Mouse (Mus musculus) liver, postnatal 0 days (tissue): Measurements from ENCODE around the gene Tmf1. TPM values are rescaled to one million over a fixed set of nuclear protein-coding genes. Genes with fewer than 3 reads are reported as not detected.
A peak's percentile ranks its signal among the peaks of the same experiment; 100 is the strongest.

Experiments used
- ATAC-seq: fragments of 200-750 bp; cut with Nextera tagmentation; 2 replicates; pipeline ENCODE4 v1.8.0; 2017; ENCODE audit warnings: mild to moderate bottlenecking, moderate library complexity
- DNase-seq: peaks from one replicate; pipeline ENCODE4 v3.0.0-alpha.2; 2016
- H3K27ac ChIP-seq: fragments of 300-500 bp; sonication (generic); 2 replicates; pipeline ENCODE4 v1.5.1; 2014; ENCODE audit warnings: antibody characterized with exemption, moderate library complexity, mild to moderate bottlenecking, low read depth
- H3K27me3 ChIP-seq: fragments of 300-500 bp; sonication (generic); 2 replicates; pipeline ENCODE4 v1.6.1; 2014; ENCODE audit warnings: low read length, control low read depth, mixed read lengths; ENCODE audit not compliant: insufficient read depth
- H3K36me3 ChIP-seq: fragments of 300-500 bp; sonication (generic); replicated peaks from 2 replicates; pipeline ENCODE4 v1.6.1; 2014; ENCODE audit warnings: mild to moderate bottlenecking, control low read depth, low read length, moderate library complexity, mixed read lengths; ENCODE audit not compliant: insufficient read depth
- H3K4me1 ChIP-seq: fragments of 300-500 bp; sonication (generic); 2 replicates; pipeline ENCODE4 v1.6.1; 2014; ENCODE audit warnings: antibody characterized with exemption, mild to moderate bottlenecking, control low read depth; ENCODE audit not compliant: insufficient read depth
- H3K4me2 ChIP-seq: fragments of 300-500 bp; sonication (generic); 2 replicates; pipeline ENCODE4 v1.6.1; 2014; ENCODE audit warnings: low read depth, mild to moderate bottlenecking, low read length, moderate library complexity, mixed read lengths
- H3K4me3 ChIP-seq: fragments of 300-500 bp; sonication (generic); 2 replicates; pipeline ENCODE4 v1.5.1; 2014; ENCODE audit warnings: low read depth, low read length
- H3K9ac ChIP-seq: fragments of 300-500 bp; sonication (generic); replicated peaks from 2 replicates; pipeline ENCODE4 v1.6.1; 2014; ENCODE audit warnings: mild to moderate bottlenecking, moderate library complexity
- H3K9me3 ChIP-seq: fragments of 300-500 bp; sonication (generic); 2 replicates; pipeline ENCODE4 v1.6.1; 2016; ENCODE audit warnings: mild to moderate bottlenecking, control low read depth, low read length, mixed read lengths
- CTCF ChIP-seq: sonication (generic); IDR thresholded peaks from 2 replicates; pipeline ENCODE4 v1.5.1; 2016; ENCODE audit warnings: antibody characterized with exemption, low read depth
- EP300 ChIP-seq: IDR thresholded peaks from 2 replicates; pipeline ENCODE4 v1.6.1; 2016; ENCODE audit warnings: antibody characterized with exemption, low read depth, mild to moderate bottlenecking
- WGBS: fragments of 180-500 bp; shearing (Covaris S2); extraction: QIAGEN DNeasy Blood & Tissue Kit; methylation state at CpG from one replicate; pipeline ENCODE4 v1.1.7; 2014; ENCODE audit not compliant: insufficient replicate concordance; 5-methylcytosine and 5-hydroxymethylcytosine counted together
- polyA plus RNA-seq: library from polyadenylated mRNA; unstranded; fragments of >200 nt; fragmentation: Nextera tagmentation; extraction: Ambion mirVana; gene quantifications from 2 replicates; pipeline ENCODE4 v1.2.1, GENCODE M21; 2015

Gene Tmf1
- polyA plus RNA-seq, 1 experiment from 2014 or later, result 20.3 TPM

- TF ChIP-seq EP300 (no peak), CTCF (peak; percentile 38)
- H3K4me1 ChIP-seq, result peaks cover 18% of the 10 kb centered on the region
- 76% methylated on average over 6 of the region's 6 CpGs for WGBS
- peaks cover 5% of the 10 kb centered on the region; the same call in 1 of the 2 replicates for H3K36me3 ChIP-seq
- H3K4me2 ChIP-seq, result no peak overlapping the region
- H3K4me3 ChIP-seq, result no peak overlapping the region
- ATAC-seq (no peak), DNase-seq (no peak)
- no peak overlapping the region for H3K27ac ChIP-seq
- H3K9me3 ChIP-seq, result no peaks in the 10 kb centered on the region
- no peaks in the 10 kb centered on the region for H3K27me3 ChIP-seq
- no peak overlapping the region for H3K9ac ChIP-seq
Observed at GRCm38 (mm10) chr6:97150156-97150555, 28.8 kb downstream of the Tmf1 start.

DNA sequence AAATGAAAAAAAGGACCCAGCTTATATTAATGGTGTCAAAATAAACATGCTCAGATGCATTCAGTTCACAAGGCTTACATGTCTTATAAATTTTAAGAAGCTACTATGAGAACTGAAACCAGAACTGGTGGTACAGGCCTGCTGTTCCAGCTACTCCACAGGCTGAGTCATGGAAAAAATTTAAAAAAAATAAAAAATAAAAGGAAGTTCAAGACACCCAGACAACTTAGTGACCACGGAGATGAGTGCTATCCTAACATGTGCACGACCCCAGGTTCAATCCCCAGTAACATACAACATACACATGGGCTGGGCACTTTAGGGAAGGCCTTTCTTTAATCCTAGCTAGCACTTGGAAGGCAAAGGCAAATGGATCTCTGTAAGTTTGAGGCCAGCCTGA, 29.2 kb downstream of the Tmf1 start:
- Histone ChIP-seq H3K27ac (peak overlapping the region; percentile 80), H3K9me3 (no peaks in the 10 kb centered on the region), H3K4me2 (no peak overlapping the region), H3K4me1 (peaks cover 18% of the 10 kb centered on the region), H3K4me3 (no peak overlapping the region), H3K36me3 (peaks cover 6% of the 10 kb centered on the region; the same call in 1 of the 2 replicates), H3K27me3 (no peaks in the 10 kb centered on the region), H3K9ac (no peak overlapping the region)
- no peak for ATAC-seq
- WGBS, result 60% methylated on average over 2 of the region's 2 CpGs
- no peak for DNase-seq
- TF ChIP-seq EP300, result no peak
- no peak for TF ChIP-seq CTCF

- H3K27me3 ChIP-seq, result no peaks in the 10 kb centered on the region
- peak within 1 kb of the TSS; percentile 78 for H3K4me3 ChIP-seq
- H3K4me1 ChIP-seq, result peaks cover 18% of the 10 kb centered on the region
- peaks cover 8% of the 10 kb centered on the region; the same call in 1 of the 2 replicates for H3K36me3 ChIP-seq
- WGBS, result 1% methylated on average over 56 of the region's 56 CpGs
- TF ChIP-seq CTCF (peak; percentile 68), EP300 (no peak)
- DNase-seq, result peak; percentile 83
- H3K9me3 ChIP-seq, result no peaks in the 10 kb centered on the region
- peak within 1 kb of the TSS; percentile 94 for H3K9ac ChIP-seq
- H3K27ac ChIP-seq, result peak within 1 kb of the TSS; percentile 80
- ATAC-seq, result peak; percentile 81
- peak within 1 kb of the TSS; percentile 99 for H3K4me2 ChIP-seq
Observed at GRCm38 (mm10) chr6:97148383-97149251, 30.3 kb downstream of the Tmf1 start, which contains the start of gene Eogt. Gene Eogt (minus strand): TSS chr6:97149182.

DNA sequence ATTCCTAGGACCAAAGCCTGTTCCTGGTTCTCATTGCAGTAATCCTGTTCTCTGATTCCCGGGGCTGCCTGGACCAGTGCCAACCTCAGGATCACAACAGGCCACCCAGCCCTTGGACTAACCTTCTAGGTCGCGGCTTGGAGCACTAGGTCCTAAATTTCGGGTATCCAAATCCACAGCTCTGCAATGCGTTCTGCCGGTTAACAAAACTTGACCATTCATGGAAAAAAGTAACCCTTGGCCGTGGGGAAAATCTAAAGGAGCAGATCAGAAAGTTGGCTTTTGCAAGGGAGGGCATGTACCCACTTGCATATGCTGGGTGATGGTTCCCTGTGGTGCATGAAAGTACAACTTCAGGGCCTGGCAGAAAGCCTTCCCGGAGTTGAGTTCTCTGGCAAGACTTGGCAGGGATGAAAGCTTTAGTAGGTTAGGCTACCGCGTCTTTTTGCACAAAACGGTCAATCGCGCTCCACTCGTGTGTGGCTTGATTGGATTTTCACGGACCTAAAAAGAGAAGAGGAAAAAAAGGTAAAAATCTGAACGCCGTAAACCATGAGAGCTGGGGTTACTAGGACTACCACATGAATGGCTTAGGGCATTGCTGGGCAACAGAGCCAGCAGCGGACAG, 31.1 kb downstream of the Tmf1 start:
- H3K4me2 ChIP-seq, result peak overlapping the region; percentile 99
- peak overlapping the region; percentile 80; the same call in 1 of the 2 replicates for H3K27ac ChIP-seq
- peaks cover 8% of the 10 kb centered on the region; the same call in 1 of the 2 replicates for H3K36me3 ChIP-seq
- 31% methylated on average over 18 of the region's 18 CpGs for WGBS
- no peaks in the 10 kb centered on the region for H3K27me3 ChIP-seq
- peak overlapping the region; percentile 78 for H3K4me3 ChIP-seq
- H3K9me3 ChIP-seq, result no peaks in the 10 kb centered on the region
- peak overlapping the region; percentile 94 for H3K9ac ChIP-seq
- DNase-seq, result peak; percentile 57
- ATAC-seq, result no peak
- H3K4me1 ChIP-seq, result peaks cover 18% of the 10 kb centered on the region
- TF ChIP-seq CTCF (no peak), EP300 (no peak)

GRCm38 (mm10) chr6:97145156-97145555, 33.8 kb downstream of the Tmf1 start:
- Histone ChIP-seq H3K4me2 (no peak overlapping the region), H3K27ac (no peak overlapping the region), H3K4me3 (no peak overlapping the region), H3K9ac (no peak overlapping the region), H3K9me3 (no peaks in the 10 kb centered on the region), H3K36me3 (peaks cover 6% of the 10 kb centered on the region; the same call in 1 of the 2 replicates), H3K27me3 (no peaks in the 10 kb centered on the region), H3K4me1 (peaks cover 18% of the 10 kb centered on the region)
- ATAC-seq, result no peak
- WGBS, result 92% methylated on average over 7 of the region's 7 CpGs
- TF ChIP-seq CTCF, result no peak
- no peak for TF ChIP-seq EP300
- no peak for DNase-seq

DNA sequence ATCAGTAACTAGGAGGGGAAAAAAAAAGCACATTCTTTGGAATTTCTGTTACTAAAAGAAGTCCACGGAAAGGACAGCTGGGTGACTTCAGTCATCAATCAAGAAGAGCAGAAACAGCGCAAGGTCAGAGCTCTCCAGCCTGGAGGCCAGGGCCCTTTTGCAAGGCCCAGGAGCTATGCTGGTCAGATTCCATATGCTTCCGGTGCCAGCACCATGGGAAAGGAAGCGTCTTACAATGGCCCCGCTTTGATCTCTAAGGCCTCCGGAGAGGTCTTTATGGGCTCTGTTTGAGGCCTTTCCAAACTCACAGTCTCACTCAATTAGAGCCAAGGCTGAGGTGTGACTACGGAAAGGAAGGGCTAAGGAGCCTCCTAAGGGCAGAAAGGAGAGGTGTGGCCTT, 34.6 kb downstream of the Tmf1 start:
- TF ChIP-seq CTCF (no peak), EP300 (no peak)
- H3K9me3 ChIP-seq, result no peaks in the 10 kb centered on the region
- no peak for ATAC-seq
- H3K4me2 ChIP-seq, result no peak overlapping the region
- no peak overlapping the region for H3K4me3 ChIP-seq
- no peak overlapping the region for H3K27ac ChIP-seq
- H3K4me1 ChIP-seq, result peaks cover 18% of the 10 kb centered on the region
- H3K36me3 ChIP-seq, result peaks cover 11% of the 10 kb centered on the region; the same call in 1 of the 2 replicates
- no peaks in the 10 kb centered on the region for H3K27me3 ChIP-seq
- no peak for DNase-seq
- WGBS, result 71% methylated on average over 7 of the region's 7 CpGs
- no peak overlapping the region for H3K9ac ChIP-seq
